Mouse (Mus musculus) cortical plate, adult 2 months (tissue): Measurements from ENCODE around the gene Efcab2.

Source experiments
- CTCF ChIP-seq: fragments of 200-500 bp; IDR thresholded peaks from 2 replicates; pipeline ENCODE4 v1.5.1; 2011; ENCODE audit warnings: mild to moderate bottlenecking, control low read depth, low read length; ENCODE audit not compliant: insufficient read depth; ENCODE audit errors: extremely low read depth
- POLR2A ChIP-seq: fragments of 200-500 bp; IDR thresholded peaks from 2 replicates; pipeline ENCODE4 v1.6.1; 2011; ENCODE audit warnings: mild to moderate bottlenecking, low read length, control low read depth; ENCODE audit not compliant: insufficient read depth; ENCODE audit errors: extremely low read depth

DNA sequence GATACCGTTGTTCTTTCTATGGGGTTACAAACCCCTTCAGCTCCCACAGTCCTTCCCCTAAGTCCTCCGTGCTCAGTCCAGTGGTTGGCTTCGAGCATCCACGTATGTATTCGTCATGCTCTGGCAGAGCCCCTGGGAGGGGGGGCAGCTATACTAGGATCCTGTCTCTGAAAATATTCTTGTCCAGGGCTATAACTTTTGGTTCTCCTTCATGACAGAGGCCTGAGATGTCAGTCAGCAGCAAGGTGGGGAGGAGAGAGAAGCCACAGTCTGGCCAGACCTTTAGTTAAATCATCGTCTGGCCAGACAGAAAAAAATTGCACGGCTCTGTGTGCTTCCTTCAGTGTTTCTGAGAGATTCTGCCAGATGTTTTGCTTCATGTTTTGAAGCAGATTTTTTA, 5.2 kb upstream of the Efcab2 start:
- no peak for TF ChIP-seq CTCF
- TF ChIP-seq POLR2A = no peak
